Mouse (Mus musculus): ENCODE measurements around the gene Mtrf1.
"Not testable (repeated sequence)": the region's sequence is repeated elsewhere in the genome, so short reads cannot be mapped to it uniquely, and the experiment has no call there.

Mtrf1 gene

GRCm38 (mm10) chr14:79451681-79452590, 54.4 kb downstream of the Mtrf1 start, which contains the start of gene Kbtbd6:
Gene Kbtbd6, plus strand, starts transcription at chr14:79451835.
- peak; percentile 80 to 81 for DNase-seq

- DNase-seq, result not testable (repeated sequence)
These were observed 55.0 kb downstream of the Mtrf1 start for GRCm38 (mm10) chr14:79452591-79452934.

DNA sequence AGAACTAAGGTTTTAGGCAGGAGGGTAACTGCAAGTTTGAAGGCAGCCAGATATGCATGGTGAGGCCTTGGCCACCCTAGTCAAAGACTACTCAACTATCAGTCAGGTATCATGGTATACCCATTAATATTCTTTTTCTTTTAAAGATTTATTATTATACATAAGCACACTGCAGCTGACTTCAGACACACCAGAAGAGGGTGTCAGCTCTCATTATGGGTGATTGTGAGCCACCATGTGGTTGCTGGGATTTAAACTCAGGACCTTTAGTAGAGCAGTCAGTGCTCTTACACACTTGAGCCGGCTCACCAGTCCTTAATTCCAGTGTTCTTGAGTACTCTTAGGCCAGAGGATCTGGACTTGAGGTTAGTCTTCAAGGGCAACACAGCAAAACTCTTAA, 62.8 kb downstream of the Mtrf1 start:
- DNase-seq, result peak in 1 of 2 experiments; percentile 14

GRCm38 (mm10) chr14:79460988-79461387, 63.4 kb downstream of the Mtrf1 start:
- peak in 1 of 2 experiments; percentile 24 for DNase-seq

- no peak for DNase-seq
These were observed 68.1 kb downstream of the Mtrf1 start for GRCm38 (mm10) chr14:79465623-79466022.

DNA sequence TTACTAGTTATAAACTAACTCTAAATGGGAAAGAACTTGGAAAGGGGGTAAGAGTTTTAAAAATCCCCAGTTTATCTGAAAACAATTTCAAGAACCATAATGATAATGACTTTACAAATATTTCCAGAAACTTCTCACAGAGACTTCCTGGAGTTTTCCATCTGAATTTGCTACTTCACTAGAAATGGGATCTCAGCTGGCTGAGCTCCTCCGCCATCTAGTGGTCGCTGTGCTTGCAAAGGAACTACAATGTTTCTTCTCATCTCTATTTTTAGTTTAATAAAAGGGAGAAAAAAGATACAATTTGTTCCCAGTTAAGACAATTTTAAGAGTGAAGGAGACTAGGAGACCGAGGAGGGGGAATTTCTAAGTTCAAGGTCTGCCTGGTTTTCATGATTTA, 70.0 kb downstream of the Mtrf1 start:
- DNase-seq, result peak; percentile 42 to 48
